Mouse (Mus musculus): ENCODE measurements around the gene Gm3752.
"Not testable (repeated sequence)": the region's sequence is repeated elsewhere in the genome, so short reads cannot be mapped to it uniquely, and the experiment has no call there.

The Gm3752 gene

GRCm38 (mm10) chr14:7483662-7484061, at the start of gene Gm3752:
Gene Gm3752, minus strand, starts transcription at chr14:7483762.
- DNase-seq (ENCODE audit: extremely low spot score): not testable (repeated sequence)

GRCm38 (mm10) chr14:7488731-7489130, 5.2 kb upstream of the Gm3752 start:
- DNase-seq (ENCODE audit: extremely low spot score): peak; percentile 37

GRCm38 (mm10) chr14:7450817-7451216, 32.7 kb downstream of the Gm3752 start, which contains the start of gene Gm3755:
Gene Gm3755, minus strand, starts transcription at chr14:7450917.
- DNase-seq (ENCODE audit: extremely low spot score): not testable (repeated sequence)

DNA sequence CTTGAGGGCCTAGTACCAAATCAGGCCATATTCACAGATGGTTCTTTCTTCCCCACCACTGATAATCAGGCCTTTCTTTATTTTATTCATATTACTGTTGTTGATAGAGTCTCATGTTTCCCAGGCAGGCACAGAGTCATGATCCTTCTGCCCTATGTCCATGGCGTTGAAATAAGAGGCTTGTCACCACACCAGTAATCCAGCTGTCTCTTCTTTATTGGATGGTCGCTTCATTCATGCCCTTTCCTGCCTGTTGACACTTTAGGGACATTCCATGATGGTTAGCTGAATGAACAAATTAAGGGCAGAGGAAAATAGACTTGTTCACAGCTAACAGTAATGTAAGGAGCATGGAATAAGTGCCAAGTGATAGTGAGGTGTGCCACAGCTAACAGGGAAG, 61.1 kb downstream of the Gm3752 start:
- DNase-seq (ENCODE audit: extremely low spot score): not testable (repeated sequence)

All from embryo, embryonic 9.5 days (tissue).